8 mouse cellular contexts compared by ENCODE assay signal in genomic region chr12:55492184-55492898, GRCm38 (mm10). TPM values are rescaled to one million over a fixed set of nuclear protein-coding genes. Genes with fewer than 3 reads are reported as not detected.
DNase-seq lines count a peak whose midpoint lies in the region; ATAC-seq and TF ChIP-seq lines count a peak whose summit lies in the region.

TSS of gene Nfkbia (minus strand) at chr12:55492647.

- peak within 1 kb of the TSS; percentile 85 for H3K4me2 ChIP-seq in embryonic facial prominence, embryonic 13.5 days
- peak within 1 kb of the TSS; percentile 69 for H3K4me2 ChIP-seq in limb, embryonic 11.5 days (ENCODE audit: low read depth, severe bottlenecking)
- H3K4me2 ChIP-seq in midbrain, embryonic 13.5 days (replicated peaks) = peak within 1 kb of the TSS; percentile 87

- H3K4me1 ChIP-seq in embryonic facial prominence, embryonic 13.5 days = peaks cover 35% of the 10 kb centered on the region
- H3K4me1 ChIP-seq in kidney, adult 2 months (ENCODE audit: control insufficient read depth, insufficient read depth, low read length) = peaks cover 22% of the 10 kb centered on the region
- H3K4me1 ChIP-seq in limb, embryonic 11.5 days (ENCODE audit: control insufficient read depth, insufficient read depth, low read length) = peaks cover 13% of the 10 kb centered on the region
- peaks cover 27% of the 10 kb centered on the region for H3K4me1 ChIP-seq in midbrain, embryonic 13.5 days (replicated peaks)
- peaks cover 18% of the 10 kb centered on the region for H3K4me1 ChIP-seq in small intestine, adult 2 months (ENCODE audit: control insufficient read depth, insufficient read depth, insufficient read length, low read length)

- H3K4me3 ChIP-seq in embryonic facial prominence, embryonic 13.5 days = peak within 1 kb of the TSS; percentile 87
- H3K4me3 ChIP-seq in kidney, adult 2 months (ENCODE audit: insufficient read depth, low read depth, low read length) = peak within 1 kb of the TSS; percentile 96
- H3K4me3 ChIP-seq in limb, embryonic 11.5 days (ENCODE audit: low read depth, low read length) = peak within 1 kb of the TSS; percentile 91
- H3K4me3 ChIP-seq in midbrain, embryonic 13.5 days (replicated peaks) = peak within 1 kb of the TSS; percentile 87
- peak within 1 kb of the TSS; percentile 92 for H3K4me3 ChIP-seq in small intestine, adult 2 months (ENCODE audit: low read depth, low read length)

- H3K9ac ChIP-seq in embryonic facial prominence, embryonic 13.5 days = peak within 1 kb of the TSS; percentile 99
- peak within 1 kb of the TSS; percentile 97 for H3K9ac ChIP-seq in limb, embryonic 11.5 days (ENCODE audit: low read length)
- H3K9ac ChIP-seq in midbrain, embryonic 13.5 days (replicated peaks) = peak within 1 kb of the TSS; percentile 94

- under 1% methylated on average over 46 of the region's 58 CpGs for WGBS in embryonic facial prominence, embryonic 13.5 days
- WGBS in kidney, adult 2 months = 1% methylated on average over 55 of the region's 58 CpGs
- WGBS in limb, embryonic 11.5 days = under 1% methylated on average over 36 of the region's 58 CpGs
- WGBS in midbrain, embryonic 13.5 days = under 1% methylated on average over 49 of the region's 58 CpGs
- under 1% methylated on average over 57 of the region's 58 CpGs for WGBS in small intestine, adult 2 months

- no peaks in the 10 kb centered on the region for H3K27me3 ChIP-seq in embryonic facial prominence, embryonic 13.5 days
- H3K27me3 ChIP-seq in kidney, adult 2 months (replicated peaks; ENCODE audit: control insufficient read depth, insufficient read depth, low read length) = no peaks in the 10 kb centered on the region
- no peaks in the 10 kb centered on the region for H3K27me3 ChIP-seq in limb, embryonic 11.5 days (ENCODE audit: control insufficient read depth, insufficient read depth, low read length)
- peaks cover 3% of the 10 kb centered on the region; the same call in 1 of the 2 replicates for H3K27me3 ChIP-seq in midbrain, embryonic 13.5 days
- no peaks in the 10 kb centered on the region for H3K27me3 ChIP-seq in small intestine, adult 2 months (ENCODE audit: control insufficient read depth, insufficient read depth, low read length)

- TF ChIP-seq POLR2A in kidney, adult 2 months (IDR thresholded peaks at IDR 0.05; ENCODE audit: low read depth, low read length) = peak; percentile 93
- peak; percentile 99 for TF ChIP-seq POLR2A in small intestine, adult 2 months (IDR thresholded peaks at IDR 0.05; ENCODE audit: low read depth, low read length)

- peak; percentile 83 for ATAC-seq in embryonic facial prominence, embryonic 13.5 days (ENCODE audit: insufficient number of reproducible peaks, insufficient read depth, low FRiP score, low TSS enrichment, low read depth)
- peak; percentile 85 for ATAC-seq in limb, embryonic 11.5 days (ENCODE audit: insufficient number of reproducible peaks, low FRiP score, low TSS enrichment, low read depth)
- ATAC-seq in midbrain, embryonic 13.5 days = peak; percentile 95

- H3K9me3 ChIP-seq in embryonic facial prominence, embryonic 13.5 days = no peaks in the 10 kb centered on the region
- no peaks in the 10 kb centered on the region for H3K9me3 ChIP-seq in limb, embryonic 11.5 days (ENCODE audit: control insufficient read depth, low read length)
- no peaks in the 10 kb centered on the region for H3K9me3 ChIP-seq in midbrain, embryonic 13.5 days

- H3K27ac ChIP-seq in embryonic facial prominence, embryonic 13.5 days = peak within 1 kb of the TSS; percentile 100
- H3K27ac ChIP-seq in kidney, adult 2 months (ENCODE audit: insufficient read depth, low read depth, low read length) = peak within 1 kb of the TSS; percentile 99
- peak within 1 kb of the TSS; percentile 98 for H3K27ac ChIP-seq in limb, embryonic 11.5 days (replicated peaks; ENCODE audit: low read depth, low read length)
- peak within 1 kb of the TSS; percentile 99 for H3K27ac ChIP-seq in midbrain, embryonic 13.5 days
- peak within 1 kb of the TSS; percentile 100 for H3K27ac ChIP-seq in small intestine, adult 2 months (ENCODE audit: insufficient read depth, low read depth, low read length)

- peak; percentile 92 for DNase-seq in 3T3-L1 (ENCODE audit: low read depth, low spot score)
- DNase-seq in adrenal gland, postnatal 4 days (ENCODE audit: low spot score in 2 of 2) = peak; percentile 94 to 98
- peak; percentile 98 for DNase-seq in heart, adult 18-20 months
- DNase-seq in kidney, adult 2 months = peak; percentile 97
- DNase-seq in limb, embryonic 11.5 days (ENCODE audit: low spot score) = peak; percentile 94

- TF ChIP-seq CTCF in kidney, adult 2 months (conservative IDR thresholded peaks at IDR 0.05; ENCODE audit: insufficient read depth, insufficient read length, low read depth, low read length) = no peak
- peak; percentile 2; the same call in 1 of the 2 replicates for TF ChIP-seq CTCF in small intestine, adult 2 months (IDR thresholded peaks at IDR 0.05; ENCODE audit: extremely low read depth, insufficient read length, insufficient replicate concordance, low read depth, low read length)

- H3K36me3 ChIP-seq in embryonic facial prominence, embryonic 13.5 days = peaks cover 36% of the 10 kb centered on the region
- peaks cover 17% of the 10 kb centered on the region for H3K36me3 ChIP-seq in kidney, adult 2 months (ENCODE audit: control insufficient read depth, insufficient read depth, low read length)
- H3K36me3 ChIP-seq in limb, embryonic 11.5 days (ENCODE audit: control insufficient read depth, insufficient read depth, low read length) = no peaks in the 10 kb centered on the region; the same call in 1 of the 2 replicates
- H3K36me3 ChIP-seq in midbrain, embryonic 13.5 days = peaks cover 33% of the 10 kb centered on the region
- peaks cover 39% of the 10 kb centered on the region for H3K36me3 ChIP-seq in small intestine, adult 2 months (ENCODE audit: control insufficient read depth, insufficient read depth, low read length)

RNA-seq across cellular contexts. Expression of gene Nfkbia, which starts in this region (rescaled TPM):
- 100 to 1,000 TPM; 108 to 131 TPM for total RNA-seq in adrenal gland, postnatal 4 days (2021)
- 117 and 126 TPM in 2 replicates for polyA plus RNA-seq in embryonic facial prominence, embryonic 13.5 days (2015; fragmentation: Nextera tagmentation; extraction: Ambion mirVana)
- total RNA-seq in heart, adult 18-20 months (2021) = 10 to 100 TPM; 59.5 to 74.3 TPM
- 90.0 and 93.3 TPM in 2 replicates for polyA plus RNA-seq in kidney, adult 2 months (2012; rRNA removed)
- polyA plus RNA-seq in limb, embryonic 11.5 days (2014; fragmentation: Nextera tagmentation; extraction: Ambion mirVana) = 65.1 and 70.4 TPM in 2 replicates
- polyA plus RNA-seq in midbrain, embryonic 13.5 days (2015; fragmentation: Nextera tagmentation; extraction: Ambion mirVana) = 48.8 and 52.9 TPM in 2 replicates
- polyA plus RNA-seq in small intestine, adult 2 months (2012; rRNA removed) = 171 and 272 TPM in 2 replicates

Comparison
In these comparisons a context has a peak if more than half of its experiments do, and no peak if none do; other contexts are left out.
1. Peak in every context shown above with its lines: DNase-seq, ATAC-seq, H3K4me3 ChIP-seq and H3K27ac ChIP-seq.